Mouse (Mus musculus) cerebellum, adult 2 months (tissue): ENCODE data around the gene Dpy19l3.

Experiments used
- CTCF ChIP-seq: fragments of 200-500 bp; IDR thresholded peaks from 2 replicates; pipeline ENCODE4 v1.5.1; 2011; ENCODE audit warnings: low read depth, mild to moderate bottlenecking, control low read depth, low read length, moderate library complexity, borderline replicate concordance; ENCODE audit not compliant: insufficient read depth
- POLR2A ChIP-seq: fragments of 200-500 bp; IDR thresholded peaks from 2 replicates; pipeline ENCODE4 v1.6.1; 2011; ENCODE audit warnings: low read length, control low read depth, borderline replicate concordance; ENCODE audit not compliant: insufficient read depth

- no peak for TF ChIP-seq CTCF
- TF ChIP-seq POLR2A, result no peak
Observed at GRCm38 (mm10) chr7:35790201-35790600, 35.9 kb upstream of the Dpy19l3 start.
